20 mouse cellular contexts compared by ENCODE assay signal in genomic region chr6:126345221-126345620, GRCm38 (mm10).
"Had no signal": no experiment of that assay in that cellular context is flagged by ENCODE, and none has a peak within 500 bp of the region (broad histone marks: within the 10 kb centered on the region; RNA-seq: fewer than 3 reads in every experiment).

No protein-coding gene starts in this region.

- H3K4me3 ChIP-seq: layer of hippocampus, adult 2 months; limb, embryonic 10.5 days; limb, embryonic 13.5 days; liver, embryonic 12.5 days; liver, embryonic 15.5 days; midbrain, embryonic 15.5 days; myocyte; neural tube, embryonic 13.5 days had no signal

- H3K9me3 ChIP-seq: limb, embryonic 10.5 days; limb, embryonic 13.5 days; liver, embryonic 12.5 days; liver, embryonic 15.5 days; midbrain, embryonic 15.5 days; neural tube, embryonic 13.5 days had no signal

- H3K36me3 ChIP-seq: limb, embryonic 10.5 days; limb, embryonic 13.5 days; liver, embryonic 12.5 days; liver, embryonic 15.5 days; midbrain, embryonic 15.5 days; neural tube, embryonic 13.5 days had no signal

- ATAC-seq: liver, embryonic 12.5 days; midbrain, embryonic 15.5 days had no signal

- H3K27ac ChIP-seq: kidney, postnatal 0 days; layer of hippocampus, adult 2 months; limb, embryonic 10.5 days; limb, embryonic 13.5 days; liver, embryonic 12.5 days; liver, embryonic 15.5 days; macrophage; midbrain, embryonic 15.5 days; neural tube, embryonic 13.5 days had no signal

- H3K4me1 ChIP-seq: limb, embryonic 13.5 days; liver, embryonic 12.5 days; liver, embryonic 15.5 days; midbrain, embryonic 15.5 days; neural tube, embryonic 13.5 days had no signal

- H3K4me2 ChIP-seq: limb, embryonic 13.5 days; liver, embryonic 12.5 days; liver, embryonic 15.5 days; midbrain, embryonic 11.5 days; midbrain, embryonic 15.5 days; neural tube, embryonic 13.5 days had no signal

- H3K27me3 ChIP-seq: limb, embryonic 13.5 days; liver, embryonic 12.5 days; liver, embryonic 15.5 days; midbrain, embryonic 15.5 days; neural tube, embryonic 13.5 days had no signal

- DNase-seq: kidney, postnatal 25 days; layer of hippocampus, adult 9-11 months; liver; lung, adult 18-20 months; retina, postnatal 1 day; right cerebral cortex, postnatal 25 days; spleen, adult 18-20 months; thymus, adult 18-20 months; thymus, postnatal 36 days had no signal

- H3K9ac ChIP-seq: limb, embryonic 13.5 days; liver, embryonic 12.5 days; liver, embryonic 15.5 days; midbrain, embryonic 15.5 days; neural tube, embryonic 13.5 days had no signal
